Mouse (Mus musculus) myocyte (in vitro differentiated cells): Measurements from ENCODE around the gene Olfr287.

Experiments used
- CEBPB ChIP-seq: IDR thresholded peaks from 2 replicates; pipeline ENCODE4 v1.6.1; 2011; ENCODE audit warnings: mild to moderate bottlenecking, moderate library complexity; ENCODE audit not compliant: poor library complexity, insufficient read depth, severe bottlenecking
- E2F4 ChIP-seq: IDR thresholded peaks from one replicate; pipeline ENCODE4 v1.6.1; 2011; ENCODE audit warnings: mild to moderate bottlenecking, control low read depth, moderate library complexity; ENCODE audit not compliant: insufficient read depth
- MAX ChIP-seq: IDR thresholded peaks from one replicate; pipeline ENCODE4 v1.6.1; 2011; ENCODE audit warnings: low read depth, mild to moderate bottlenecking, control low read depth
- MYOD1 ChIP-seq, 3 experiments: IDR thresholded peaks; one replicate each; pipeline ENCODE4 v1.6.1; 2011; ENCODE audit warnings: control low read depth in 2 of 3, low read depth in 2 of 3, mild to moderate bottlenecking in 2 of 3, moderate library complexity in 1 of 3; ENCODE audit not compliant: insufficient read length in 2 of 3, control insufficient read depth in 1 of 3
- MYOG ChIP-seq, 3 experiments: IDR thresholded peaks; one replicate each; pipeline ENCODE4 v1.6.1; 2011; ENCODE audit warnings: control low read depth in 2 of 3, low read depth in 2 of 3, mild to moderate bottlenecking in 2 of 3; ENCODE audit not compliant: insufficient read length in 2 of 3, control insufficient read depth in 1 of 3, insufficient read depth in 1 of 3
- POLR2A ChIP-seq: IDR thresholded peaks from one replicate; pipeline ENCODE4 v1.6.1; 2011; ENCODE audit warnings: low read depth, mild to moderate bottlenecking, control low read depth, moderate library complexity; ENCODE audit not compliant: insufficient read length
- POLR2AphosphoS2 ChIP-seq: IDR thresholded peaks from one replicate; pipeline ENCODE4 v1.6.1; 2011; ENCODE audit warnings: low read depth, control low read depth; ENCODE audit not compliant: insufficient read length
- REST ChIP-seq: IDR thresholded peaks from one replicate; pipeline ENCODE4 v1.6.1; 2011; ENCODE audit warnings: mild to moderate bottlenecking, control low read depth, moderate library complexity; ENCODE audit not compliant: insufficient read depth, insufficient read length
- TCF12 ChIP-seq: IDR thresholded peaks from one replicate; pipeline ENCODE4 v1.6.1; 2011; ENCODE audit warnings: mild to moderate bottlenecking, control low read depth; ENCODE audit not compliant: poor library complexity, insufficient read depth, severe bottlenecking
- TCF3 ChIP-seq: IDR thresholded peaks from one replicate; pipeline ENCODE4 v1.6.1; 2011; ENCODE audit warnings: low read depth, control low read depth; ENCODE audit not compliant: insufficient read length
- USF1 ChIP-seq: IDR thresholded peaks from one replicate; pipeline ENCODE4 v1.6.1; 2011; ENCODE audit warnings: low read depth, mild to moderate bottlenecking, control low read depth, moderate library complexity

- no peak for TF ChIP-seq CEBPB
- no peak for TF ChIP-seq MAX
- no peak for TF ChIP-seq E2F4
- no peak for TF ChIP-seq POLR2A
- no peak for TF ChIP-seq TCF3
- TF ChIP-seq MYOD1 (IDR thresholded peaks at IDR 0.05; ENCODE audit: control insufficient read depth in 1 of 3, insufficient read length in 2 of 3, low read depth in 2 of 3): no peak
- no peak for TF ChIP-seq TCF12
- no peak for TF ChIP-seq POLR2AphosphoS2
- TF ChIP-seq MYOG (IDR thresholded peaks at IDR 0.05; ENCODE audit: control insufficient read depth in 1 of 3, insufficient read depth in 1 of 3, insufficient read length in 2 of 3, low read depth in 2 of 3): no peak
- no peak for TF ChIP-seq REST
- no peak for TF ChIP-seq USF1
These were observed 49.9 kb downstream of the Olfr287 start for GRCm38 (mm10) chr15:98170917-98171316.
